Mouse (Mus musculus): ENCODE data around the gene Eppin. TPM values are rescaled to one million over a fixed set of nuclear protein-coding genes. Genes with fewer than 3 reads are reported as not detected.

Gene Eppin
- total and polyA plus RNA-seq, 3 experiments = not detected

GRCm38 (mm10) chr2:164542598-164542997 is 50.8 kb downstream of the Eppin start:
- TF ChIP-seq ZNF384 (IDR thresholded peaks at IDR 0.05; ENCODE audit: low read depth, low read length) (no peak), SMC3 (IDR thresholded peaks at IDR 0.05; ENCODE audit: low read depth, low read length) (no peak), CTCF (IDR thresholded peaks at IDR 0.05 in 2 of 3, conservative IDR thresholded peaks at IDR 0.05 in 1 of 3; ENCODE audit: control insufficient read depth in 1 of 3, insufficient read depth in 1 of 3, low read depth in 2 of 3, low read length in 3 of 3, poor library complexity in 1 of 3, severe bottlenecking in 1 of 3) (no peak), CHD1 (IDR thresholded peaks at IDR 0.05; ENCODE audit: low read depth, low read length) (no peak), BHLHE40 (IDR thresholded peaks at IDR 0.05; ENCODE audit: borderline replicate concordance, low read depth, low read length) (no peak), KAT2A (conservative IDR thresholded peaks at IDR 0.05; ENCODE audit: low read depth, low read length) (no peak), UBTF (IDR thresholded peaks at IDR 0.05; ENCODE audit: borderline replicate concordance, insufficient read depth, low read depth, low read length) (no peak), ZC3H11A (IDR thresholded peaks at IDR 0.05; ENCODE audit: low read depth, low read length) (no peak), RAD21 (IDR thresholded peaks at IDR 0.05; ENCODE audit: low read depth, low read length) (no peak)
- H3K36me3 ChIP-seq (ENCODE audit: control insufficient read depth in 1 of 2, insufficient read depth in 2 of 2, low read length in 2 of 2) = no peaks in the 10 kb centered on the region
- H3K79me2 ChIP-seq (ENCODE audit: control insufficient read depth, insufficient read depth, low read length, poor library complexity) = no peaks in the 10 kb centered on the region

GRCm38 (mm10) chr2:164542132-164542531 is 51.3 kb downstream of the Eppin start:
- H3K9ac ChIP-seq (ENCODE audit: control insufficient read depth, low read depth, low read length, poor library complexity, severe bottlenecking) = no peak overlapping the region
- no peaks in the 10 kb centered on the region for H3K79me2 ChIP-seq (ENCODE audit: control insufficient read depth, insufficient read depth, low read length, poor library complexity)
- no peaks in the 10 kb centered on the region for H3K36me3 ChIP-seq (ENCODE audit: control insufficient read depth in 1 of 2, insufficient read depth in 2 of 2, low read length in 2 of 2)
- no peaks in the 10 kb centered on the region for H3K9me3 ChIP-seq (replicated peaks; ENCODE audit: insufficient read depth, low read length)
- H3K4me1 ChIP-seq (ENCODE audit: control insufficient read depth in 1 of 2, insufficient read depth in 2 of 2, low read length in 2 of 2) = no peaks in the 10 kb centered on the region
- DNase-seq (ENCODE audit: low read depth, low spot score) = no peak
- H3K27ac ChIP-seq (ENCODE audit: control insufficient read depth, low read depth, low read length) = no peak overlapping the region
- H3K4me3 ChIP-seq (ENCODE audit: control insufficient read depth in 1 of 2, insufficient read depth in 1 of 2, low read depth in 2 of 2, low read length in 2 of 2) = no peak overlapping the region
- peaks cover 3% of the 10 kb centered on the region in 2 experiments; a peak in 3 of 4 replicates for H3K27me3 ChIP-seq (ENCODE audit: control insufficient read depth in 1 of 2, insufficient read depth in 2 of 2, low read length in 2 of 2)
- TF ChIP-seq KAT2A (conservative IDR thresholded peaks at IDR 0.05; ENCODE audit: low read depth, low read length) = no peak
- no peak for TF ChIP-seq POLR2AphosphoS5 (IDR thresholded peaks at IDR 0.05; ENCODE audit: borderline replicate concordance, low read depth, low read length)
- no peak for TF ChIP-seq UBTF (IDR thresholded peaks at IDR 0.05; ENCODE audit: borderline replicate concordance, insufficient read depth, low read depth, low read length)
- TF ChIP-seq MEF2A (IDR thresholded peaks at IDR 0.05; ENCODE audit: extremely low read depth, insufficient replicate concordance, low read depth, low read length, poor library complexity, severe bottlenecking) = no peak
- no peak for TF ChIP-seq NELFE (IDR thresholded peaks at IDR 0.05; ENCODE audit: low read depth, low read length)
- no peak for TF ChIP-seq BHLHE40 (IDR thresholded peaks at IDR 0.05; ENCODE audit: borderline replicate concordance, low read depth, low read length)
- TF ChIP-seq TAL1 (IDR thresholded peaks at IDR 0.05; ENCODE audit: low read length) = no peak
- no peak for TF ChIP-seq JUND (IDR thresholded peaks at IDR 0.05; ENCODE audit: low read depth, low read length)
- TF ChIP-seq MAX (IDR thresholded peaks at IDR 0.05; ENCODE audit: low read length) = no peak

More at GRCm38 (mm10) chr2:164542598-164542997, 50.8 kb downstream of the Eppin start:
- no peak for DNase-seq (ENCODE audit: low read depth, low spot score)
- no peaks in the 10 kb centered on the region for H3K9me3 ChIP-seq (replicated peaks; ENCODE audit: insufficient read depth, low read length)
- H3K27me3 ChIP-seq (ENCODE audit: control insufficient read depth in 1 of 2, insufficient read depth in 2 of 2, low read length in 2 of 2) = peaks cover 3% of the 10 kb centered on the region in 2 experiments; a peak in 3 of 4 replicates
- no peaks in the 10 kb centered on the region for H3K4me1 ChIP-seq (ENCODE audit: control insufficient read depth in 1 of 2, insufficient read depth in 2 of 2, low read length in 2 of 2)
- H3K9ac ChIP-seq (ENCODE audit: control insufficient read depth, low read depth, low read length, poor library complexity, severe bottlenecking) = no peak overlapping the region
- H3K27ac ChIP-seq (ENCODE audit: control insufficient read depth, low read depth, low read length) = no peak overlapping the region
- no peak overlapping the region for H3K4me3 ChIP-seq (ENCODE audit: control insufficient read depth in 1 of 2, insufficient read depth in 1 of 2, low read depth in 2 of 2, low read length in 2 of 2)
